Mouse (Mus musculus): Measurements from ENCODE around the gene Gpr26. TPM values are rescaled to one million over a fixed set of nuclear protein-coding genes. Genes with fewer than 3 reads are reported as not detected.
A peak's percentile ranks its signal among the peaks of the same experiment; 100 is the strongest.

Gene Gpr26
- polyA plus RNA-seq, 1 experiment from 2014 or later: not detected

- WGBS: 78% methylated on average over 1 of the region's 1 CpGs
- Histone ChIP-seq H3K4me2 (ENCODE audit: low read length) (no peak overlapping the region), H3K9me3 (replicated peaks; ENCODE audit: low read length) (no peaks in the 10 kb centered on the region), H3K36me3 (ENCODE audit: insufficient read depth, low read length) (no peaks in the 10 kb centered on the region), H3K27me3 (ENCODE audit: insufficient read depth, low read length) (no peaks in the 10 kb centered on the region), H3K9ac (ENCODE audit: low read depth, low read length) (no peak overlapping the region), H3K4me1 (replicated peaks; ENCODE audit: insufficient read depth, low read length) (no peaks in the 10 kb centered on the region), H3K27ac (no peak overlapping the region), H3K4me3 (replicated peaks; ENCODE audit: low read depth, low read length) (no peak overlapping the region)
- no peak for TF ChIP-seq CTCF (IDR thresholded peaks at IDR 0.05; ENCODE audit: low read depth)
- DNase-seq (ENCODE audit: low spot score) (no peak), ATAC-seq (replicated peaks; ENCODE audit: low FRiP score, low read depth) (no peak)
These were observed 7.6 kb upstream of the Gpr26 start for GRCm38 (mm10) chr7:131958705-131959104.

DNA sequence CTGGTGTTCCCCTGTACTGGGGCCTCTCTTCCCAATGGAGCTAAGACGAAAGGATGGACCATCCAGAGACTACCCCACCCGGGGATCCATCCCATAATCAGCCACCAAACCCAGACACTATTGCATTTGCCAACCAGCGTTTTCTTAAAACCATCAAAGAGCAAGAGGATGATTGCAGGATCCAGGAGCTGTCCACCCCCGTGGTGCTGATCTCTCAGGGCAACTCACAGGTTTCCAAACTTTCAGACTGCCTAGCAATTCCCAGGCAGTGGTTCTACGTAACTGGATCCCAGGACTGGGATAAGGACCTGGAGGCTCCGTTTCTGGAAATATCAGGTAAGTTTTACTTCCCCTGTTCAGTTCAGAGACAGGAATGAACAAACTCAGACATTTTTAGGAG is 5.7 kb upstream of the Gpr26 start:
- Histone ChIP-seq H3K36me3 (ENCODE audit: insufficient read depth, low read length) (no peaks in the 10 kb centered on the region), H3K4me2 (ENCODE audit: low read length) (no peak overlapping the region), H3K9ac (ENCODE audit: low read depth, low read length) (no peak overlapping the region), H3K4me3 (replicated peaks; ENCODE audit: low read depth, low read length) (no peak overlapping the region), H3K27me3 (ENCODE audit: insufficient read depth, low read length) (peaks cover 5% of the 10 kb centered on the region), H3K9me3 (replicated peaks; ENCODE audit: low read length) (no peaks in the 10 kb centered on the region), H3K27ac (no peak overlapping the region), H3K4me1 (replicated peaks; ENCODE audit: insufficient read depth, low read length) (no peaks in the 10 kb centered on the region)
- ATAC-seq (replicated peaks; ENCODE audit: low FRiP score, low read depth) (no peak), DNase-seq (ENCODE audit: low spot score) (peak; percentile 65)
- WGBS: 25% methylated on average over 6 of the region's 6 CpGs
- no peak for TF ChIP-seq CTCF (IDR thresholded peaks at IDR 0.05; ENCODE audit: low read depth)

- no peaks in the 10 kb centered on the region for H3K36me3 ChIP-seq (ENCODE audit: insufficient read depth, low read length)
- no peak; the same call in 1 of the 2 replicates for ATAC-seq (replicated peaks; ENCODE audit: low FRiP score, low read depth)
- H3K4me3 ChIP-seq (replicated peaks; ENCODE audit: low read depth, low read length): no peak overlapping the region
- WGBS: 10% methylated on average over 47 of the region's 57 CpGs
- no peak overlapping the region for H3K27ac ChIP-seq
- H3K4me1 ChIP-seq (replicated peaks; ENCODE audit: insufficient read depth, low read length): no peaks in the 10 kb centered on the region
- no peaks in the 10 kb centered on the region for H3K9me3 ChIP-seq (replicated peaks; ENCODE audit: low read length)
- H3K9ac ChIP-seq (ENCODE audit: low read depth, low read length): no peak overlapping the region
- no peak overlapping the region for H3K4me2 ChIP-seq (ENCODE audit: low read length)
- TF ChIP-seq CTCF (IDR thresholded peaks at IDR 0.05; ENCODE audit: low read depth): no peak
- peak; percentile 29 for DNase-seq (ENCODE audit: low spot score)
- H3K27me3 ChIP-seq (ENCODE audit: insufficient read depth, low read length): peaks cover 33% of the 10 kb centered on the region
These were observed 745 bp downstream of the Gpr26 start for GRCm38 (mm10) chr7:131966916-131967494.

GRCm38 (mm10) chr7:131970255-131970654 is 4.0 kb downstream of the Gpr26 start:
- H3K4me3 ChIP-seq (replicated peaks; ENCODE audit: low read depth, low read length): no peak overlapping the region
- 46% methylated on average over 3 of the region's 3 CpGs for WGBS
- no peak overlapping the region for H3K9ac ChIP-seq (ENCODE audit: low read depth, low read length)
- H3K9me3 ChIP-seq (replicated peaks; ENCODE audit: low read length): no peaks in the 10 kb centered on the region
- ATAC-seq (replicated peaks; ENCODE audit: low FRiP score, low read depth) (no peak), DNase-seq (ENCODE audit: low spot score) (no peak)
- TF ChIP-seq CTCF (IDR thresholded peaks at IDR 0.05; ENCODE audit: low read depth): no peak
- H3K4me1 ChIP-seq (replicated peaks; ENCODE audit: insufficient read depth, low read length): no peaks in the 10 kb centered on the region
- no peak overlapping the region for H3K4me2 ChIP-seq (ENCODE audit: low read length)
- H3K27me3 ChIP-seq (ENCODE audit: insufficient read depth, low read length): peaks cover 30% of the 10 kb centered on the region
- no peaks in the 10 kb centered on the region for H3K36me3 ChIP-seq (ENCODE audit: insufficient read depth, low read length)
- no peak overlapping the region for H3K27ac ChIP-seq

DNA sequence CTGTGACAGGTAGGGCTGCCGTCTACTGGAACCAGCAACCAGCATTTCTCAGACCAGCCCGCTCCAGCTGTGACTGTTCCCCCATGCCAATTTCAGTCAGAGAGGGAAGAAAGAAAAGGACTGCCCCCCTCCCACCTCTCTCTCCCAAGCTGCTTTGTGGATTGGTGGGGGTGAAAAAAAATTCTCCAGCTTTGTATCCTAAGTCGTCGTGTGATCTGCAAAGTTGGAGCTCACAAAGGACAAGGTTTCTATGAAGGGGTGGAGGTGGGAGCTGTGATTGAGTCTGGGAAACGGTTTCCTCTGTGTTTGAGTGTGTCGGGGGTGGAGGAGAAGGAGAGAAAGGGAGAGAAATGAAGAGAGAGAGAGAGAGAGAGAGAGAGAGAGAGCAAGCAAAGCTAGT is 9.6 kb downstream of the Gpr26 start:
- DNase-seq (ENCODE audit: low spot score): no peak
- H3K27me3 ChIP-seq (ENCODE audit: insufficient read depth, low read length): no peaks in the 10 kb centered on the region

GRCm38 (mm10) chr7:131978609-131979008 is 12.3 kb downstream of the Gpr26 start:
- Histone ChIP-seq H3K4me1 (replicated peaks; ENCODE audit: insufficient read depth, low read length) (no peaks in the 10 kb centered on the region), H3K4me3 (replicated peaks; ENCODE audit: low read depth, low read length) (no peak overlapping the region), H3K9ac (ENCODE audit: low read depth, low read length) (no peak overlapping the region), H3K36me3 (ENCODE audit: insufficient read depth, low read length) (no peaks in the 10 kb centered on the region), H3K4me2 (ENCODE audit: low read length) (no peak overlapping the region), H3K27ac (no peak overlapping the region), H3K27me3 (ENCODE audit: insufficient read depth, low read length) (no peaks in the 10 kb centered on the region), H3K9me3 (replicated peaks; ENCODE audit: low read length) (no peaks in the 10 kb centered on the region)
- TF ChIP-seq CTCF (IDR thresholded peaks at IDR 0.05; ENCODE audit: low read depth): no peak
- DNase-seq (ENCODE audit: low spot score) (no peak), ATAC-seq (replicated peaks; ENCODE audit: low FRiP score, low read depth) (no peak)
- WGBS: 38% methylated on average over 11 of the region's 11 CpGs

More for the DNA sequence above, 9.6 kb downstream of the Gpr26 start:
- H3K4me2 ChIP-seq (ENCODE audit: low read length): no peak overlapping the region
- no peak overlapping the region for H3K4me3 ChIP-seq (replicated peaks; ENCODE audit: low read depth, low read length)
- H3K36me3 ChIP-seq (ENCODE audit: insufficient read depth, low read length): no peaks in the 10 kb centered on the region
- no peaks in the 10 kb centered on the region for H3K9me3 ChIP-seq (replicated peaks; ENCODE audit: low read length)
- H3K4me1 ChIP-seq (replicated peaks; ENCODE audit: insufficient read depth, low read length): no peaks in the 10 kb centered on the region
- 72% methylated on average over 6 of the region's 6 CpGs for WGBS
- no peak for TF ChIP-seq CTCF (IDR thresholded peaks at IDR 0.05; ENCODE audit: low read depth)
- no peak for ATAC-seq (replicated peaks; ENCODE audit: low FRiP score, low read depth)
- no peak overlapping the region for H3K9ac ChIP-seq (ENCODE audit: low read depth, low read length)
- H3K27ac ChIP-seq: no peak overlapping the region

DNA sequence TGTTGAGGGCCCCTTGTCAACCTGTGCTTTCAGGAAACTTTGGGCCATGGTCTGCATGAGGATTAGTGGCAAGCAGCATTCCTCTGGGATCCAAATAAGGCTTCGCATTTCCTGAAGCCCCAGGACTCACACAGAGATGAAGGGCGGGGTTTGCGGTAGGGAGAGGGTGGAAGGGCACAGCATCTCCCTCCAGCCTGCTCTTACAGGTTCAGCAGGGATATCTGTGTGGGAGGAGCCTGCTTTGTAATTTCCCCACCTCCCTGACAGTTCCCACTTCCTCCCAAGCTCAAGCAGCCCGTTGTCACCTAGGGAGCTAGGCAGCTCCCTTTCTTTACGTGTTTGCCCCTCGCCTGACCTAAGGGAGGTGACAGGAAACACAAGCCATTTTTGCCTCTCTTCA is 22.8 kb downstream of the Gpr26 start:
- Histone ChIP-seq H3K4me1 (replicated peaks; ENCODE audit: insufficient read depth, low read length) (no peaks in the 10 kb centered on the region), H3K4me3 (replicated peaks; ENCODE audit: low read depth, low read length) (no peak overlapping the region), H3K9me3 (replicated peaks; ENCODE audit: low read length) (no peaks in the 10 kb centered on the region), H3K9ac (ENCODE audit: low read depth, low read length) (no peak overlapping the region), H3K4me2 (ENCODE audit: low read length) (no peak overlapping the region), H3K27ac (no peak overlapping the region), H3K27me3 (ENCODE audit: insufficient read depth, low read length) (no peaks in the 10 kb centered on the region), H3K36me3 (ENCODE audit: insufficient read depth, low read length) (no peaks in the 10 kb centered on the region)
- 18% methylated on average over 6 of the region's 6 CpGs for WGBS
- ATAC-seq (replicated peaks; ENCODE audit: low FRiP score, low read depth): no peak
- DNase-seq (ENCODE audit: low spot score): no peak
- TF ChIP-seq CTCF (IDR thresholded peaks at IDR 0.05; ENCODE audit: low read depth): no peak

Data from kidney, postnatal 0 days (tissue).